Mouse (Mus musculus): ENCODE measurements around the gene Gm35134.
"Not testable (repeated sequence)": the region's sequence is repeated elsewhere in the genome, so short reads cannot be mapped to it uniquely, and the experiment has no call there.

Gm35134 gene

DNA sequence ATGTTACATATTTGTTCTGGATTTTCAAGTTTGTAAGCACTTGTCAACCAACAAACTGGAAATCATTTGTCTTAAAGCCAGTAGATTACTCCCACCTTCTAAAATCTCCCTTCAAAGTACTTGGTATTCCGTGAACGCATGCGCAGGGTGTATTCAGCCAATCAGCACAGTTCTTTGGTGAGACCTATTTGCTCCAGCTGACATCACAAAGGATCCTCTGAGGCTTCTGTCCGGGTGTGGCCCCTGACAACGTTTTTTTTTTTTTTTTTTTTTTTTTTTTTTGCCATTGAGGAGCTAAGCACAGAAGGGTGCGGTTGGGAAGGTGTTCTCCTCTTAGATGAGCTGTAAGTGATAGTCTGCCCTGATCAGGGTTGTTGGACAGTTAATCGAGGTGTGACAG is at the start of gene Gm35134:
Gene Gm35134 (plus strand): TSS at position 301 of the 400 bp plus-strand sequence.
- DNase-seq, result not testable (repeated sequence)
